Mouse (Mus musculus) kidney, postnatal 0 days (tissue): ENCODE measurements around the gene Gstz1. TPM values are rescaled to one million over a fixed set of nuclear protein-coding genes. Genes with fewer than 3 reads are reported as not detected.

Experiments
- ATAC-seq: fragments of 200-750 bp; cut with Nextera tagmentation; replicated peaks from 2 replicates; pipeline ENCODE4 v1.8.0; 2017; ENCODE audit warnings: low read depth, moderate number of reproducible peaks, moderate TSS enrichment, moderate library complexity; ENCODE audit not compliant: low FRiP score
- DNase-seq: peaks from one replicate; pipeline ENCODE4 v3.0.0-alpha.2; 2016; ENCODE audit warnings: low spot score
- H3K27ac ChIP-seq: fragments of 300-500 bp; sonication (generic); 2 replicates; pipeline ENCODE4 v1.5.1; 2014; ENCODE audit warnings: mild to moderate bottlenecking
- H3K27me3 ChIP-seq: fragments of 300-500 bp; sonication (generic); 2 replicates; pipeline ENCODE4 v1.6.1; 2014; ENCODE audit warnings: low read length, mixed read lengths; ENCODE audit not compliant: insufficient read depth
- H3K36me3 ChIP-seq: fragments of 300-500 bp; sonication (generic); 2 replicates; pipeline ENCODE4 v1.6.1; 2014; ENCODE audit warnings: low read length, mixed read lengths; ENCODE audit not compliant: insufficient read depth
- H3K4me1 ChIP-seq: fragments of 300-500 bp; sonication (generic); replicated peaks from 2 replicates; pipeline ENCODE4 v1.6.1; 2014; ENCODE audit warnings: antibody characterized with exemption, low read length, mixed read lengths; ENCODE audit not compliant: insufficient read depth
- H3K4me2 ChIP-seq: fragments of 300-500 bp; sonication (generic); 2 replicates; pipeline ENCODE4 v1.6.1; 2014; ENCODE audit warnings: mild to moderate bottlenecking, low read length, moderate library complexity, mixed read lengths
- H3K4me3 ChIP-seq: fragments of 300-500 bp; sonication (generic); replicated peaks from 2 replicates; pipeline ENCODE4 v1.5.1; 2014; ENCODE audit warnings: low read depth, low read length
- H3K9ac ChIP-seq: fragments of 300-500 bp; sonication (generic); 2 replicates; pipeline ENCODE4 v1.6.1; 2014; ENCODE audit warnings: low read depth, low read length
- H3K9me3 ChIP-seq: fragments of 300-500 bp; sonication (generic); replicated peaks from 2 replicates; pipeline ENCODE4 v1.6.1; 2016; ENCODE audit warnings: low read length, inconsistent platforms, mixed read lengths
- CTCF ChIP-seq: IDR thresholded peaks from 2 replicates; pipeline ENCODE4 v1.5.1; 2016; ENCODE audit warnings: antibody characterized with exemption, low read depth, mild to moderate bottlenecking, moderate library complexity
- WGBS: fragments of 180-500 bp; shearing (Covaris S2); extraction: QIAGEN DNeasy Blood & Tissue Kit; methylation state at CpG from one replicate; pipeline ENCODE4 v1.1.7; 2014; 5-methylcytosine and 5-hydroxymethylcytosine counted together
- polyA plus RNA-seq: library from polyadenylated mRNA; unstranded; fragments of >200 nt; fragmentation: Nextera tagmentation; extraction: Ambion mirVana; gene quantifications from 2 replicates; pipeline ENCODE4 v1.2.1, GENCODE M21; 2015

Gstz1 gene
- polyA plus RNA-seq, 1 experiment from 2014 or later: 89.7 TPM

GRCm38 (mm10) chr12:87175194-87175946, 28.4 kb downstream of the Gstz1 start:
- no peak overlapping the region for H3K27ac ChIP-seq
- H3K36me3 ChIP-seq: peaks cover 18% of the 10 kb centered on the region; the same call in 1 of the 2 replicates
- no peaks in the 10 kb centered on the region for H3K4me1 ChIP-seq
- H3K9ac ChIP-seq: no peak overlapping the region
- no peaks in the 10 kb centered on the region for H3K27me3 ChIP-seq
- no peak overlapping the region for H3K4me3 ChIP-seq
- 69% methylated on average over 4 of the region's 4 CpGs for WGBS
- no peak for TF ChIP-seq CTCF
- no peaks in the 10 kb centered on the region for H3K9me3 ChIP-seq
- H3K4me2 ChIP-seq: no peak overlapping the region
- DNase-seq (peak; percentile 10), ATAC-seq (no peak)

- Histone ChIP-seq H3K36me3 (peaks cover 8% of the 10 kb centered on the region; the same call in 1 of the 2 replicates), H3K4me3 (no peak overlapping the region), H3K9me3 (no peaks in the 10 kb centered on the region), H3K27ac (no peak overlapping the region), H3K4me2 (no peak overlapping the region), H3K4me1 (no peaks in the 10 kb centered on the region), H3K9ac (no peak overlapping the region), H3K27me3 (no peaks in the 10 kb centered on the region)
- ATAC-seq (no peak), DNase-seq (no peak)
- TF ChIP-seq CTCF: no peak
- 87% methylated on average over 4 of the region's 4 CpGs for WGBS
Measured at GRCm38 (mm10) chr12:87177631-87178030, 30.7 kb downstream of the Gstz1 start.

- WGBS: 97% methylated on average over 3 of the region's 3 CpGs
- DNase-seq: no peak
- Histone ChIP-seq H3K36me3 (no peaks in the 10 kb centered on the region), H3K4me1 (no peaks in the 10 kb centered on the region), H3K27me3 (no peaks in the 10 kb centered on the region), H3K4me2 (no peak overlapping the region), H3K9me3 (no peaks in the 10 kb centered on the region), H3K9ac (no peak overlapping the region), H3K27ac (no peak overlapping the region), H3K4me3 (no peak overlapping the region)
- no peak for TF ChIP-seq CTCF
- no peak for ATAC-seq
Measured at GRCm38 (mm10) chr12:87193008-87193407, 46.0 kb downstream of the Gstz1 start.

- ATAC-seq (no peak), DNase-seq (no peak)
- H3K4me3 ChIP-seq: no peak overlapping the region
- no peak overlapping the region for H3K27ac ChIP-seq
- TF ChIP-seq CTCF: no peak
- WGBS: 74% methylated on average over 1 of the region's 1 CpGs
- no peaks in the 10 kb centered on the region for H3K4me1 ChIP-seq
- H3K36me3 ChIP-seq: no peaks in the 10 kb centered on the region
- H3K9me3 ChIP-seq: no peaks in the 10 kb centered on the region
- no peak overlapping the region for H3K4me2 ChIP-seq
- no peaks in the 10 kb centered on the region for H3K27me3 ChIP-seq
- H3K9ac ChIP-seq: no peak overlapping the region
Measured at GRCm38 (mm10) chr12:87195069-87195468, 48.1 kb downstream of the Gstz1 start.

- Histone ChIP-seq H3K4me2 (no peak overlapping the region), H3K27ac (no peak overlapping the region), H3K36me3 (no peaks in the 10 kb centered on the region), H3K4me1 (no peaks in the 10 kb centered on the region), H3K9ac (no peak overlapping the region), H3K27me3 (no peaks in the 10 kb centered on the region), H3K4me3 (no peak overlapping the region), H3K9me3 (no peaks in the 10 kb centered on the region)
- ATAC-seq (no peak), DNase-seq (no peak)
- TF ChIP-seq CTCF: no peak
Measured at GRCm38 (mm10) chr12:87196310-87196709, 49.3 kb downstream of the Gstz1 start.

GRCm38 (mm10) chr12:87198792-87199191, 51.8 kb downstream of the Gstz1 start:
- Histone ChIP-seq H3K27ac (no peak overlapping the region), H3K9ac (no peak overlapping the region), H3K4me2 (peak overlapping the region; percentile 81), H3K4me3 (peak overlapping the region; percentile 88; the same call in 1 of the 2 replicates), H3K9me3 (no peaks in the 10 kb centered on the region), H3K36me3 (no peaks in the 10 kb centered on the region), H3K4me1 (no peaks in the 10 kb centered on the region), H3K27me3 (no peaks in the 10 kb centered on the region)
- ATAC-seq (no peak), DNase-seq (no peak)
- 45% methylated on average over 6 of the region's 6 CpGs for WGBS
- no peak for TF ChIP-seq CTCF
